Mouse (Mus musculus): ENCODE data around the gene Vav3. TPM values are rescaled to one million over a fixed set of nuclear protein-coding genes. Genes with fewer than 3 reads are reported as not detected.

Vav3 gene
- total and polyA plus RNA-seq, 3 experiments: 0.08 TPM; not detected in 2

DNA sequence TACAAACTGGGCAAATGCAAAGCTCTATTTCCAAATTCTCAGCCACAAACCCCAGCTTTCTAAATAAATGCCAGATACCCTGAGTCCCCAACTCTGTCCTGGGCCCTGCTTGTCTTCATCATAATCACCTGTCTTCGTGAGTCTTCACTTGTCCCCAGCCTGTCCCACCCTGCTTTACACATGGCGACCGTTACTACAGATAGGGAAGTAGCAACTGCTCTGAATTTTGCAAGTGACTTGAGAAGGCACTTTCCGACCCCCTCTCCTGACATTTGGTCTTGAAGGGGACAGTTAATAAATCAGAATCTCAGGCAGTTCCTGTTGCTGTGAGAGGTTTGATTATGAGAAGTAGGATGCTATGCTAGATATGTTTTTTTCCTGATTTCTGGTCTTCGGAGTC, 13.4 kb downstream of the Vav3 start:
- Histone ChIP-seq H3K79me2 (replicated peaks; ENCODE audit: control insufficient read depth, extremely low read depth, insufficient read depth, poor library complexity, severe bottlenecking) (no peaks in the 10 kb centered on the region), H3K9me3 (replicated peaks; ENCODE audit: low read length) (no peaks in the 10 kb centered on the region), H3K36me3 (replicated peaks in 1 of 2; ENCODE audit: control insufficient read depth in 1 of 2, insufficient read depth in 1 of 2, low read length in 1 of 2) (no peaks in the 10 kb centered on the region), H3K9ac (ENCODE audit: insufficient read depth, low read depth) (no peak overlapping the region), H3K4me1 (ENCODE audit: control insufficient read depth in 1 of 2, insufficient read depth in 2 of 2) (peaks cover 0 to 3% of the 10 kb centered on the region in 2 experiments; a peak in 1 of 4 replicates), H3K27ac (ENCODE audit: insufficient read depth, low read depth) (no peak overlapping the region), H3K4me3 (replicated peaks in 1 of 3; ENCODE audit: low read depth in 2 of 3, low read length in 2 of 3, poor library complexity in 1 of 3) (no peak overlapping the region), H3K4me2 (ENCODE audit: insufficient read depth, low read depth, poor library complexity, severe bottlenecking) (no peak overlapping the region), H3K27me3 (replicated peaks) (no peaks in the 10 kb centered on the region)
- DNase-seq (ENCODE audit: extremely low read depth): no peak
- in situ Hi-C loops (cut with MboI; ENCODE audit: low pct_ligation_motif_present, low pct_unique_long_range_greater_than_20kb, low sequenced_read_pairs) (no loop called here), dilution Hi-C loops (cut with MboI; ENCODE audit: extremely low pct_ligation_motif_present, extremely low pct_unique_long_range_greater_than_20kb, low sequenced_read_pairs) (no loop called here)
- TF ChIP-seq NELFE (IDR thresholded peaks at IDR 0.05; ENCODE audit: low read depth, low read length): no peak
- no peak for TF ChIP-seq ZMIZ1 (IDR thresholded peaks at IDR 0.05; ENCODE audit: low read depth, low read length)
- TF ChIP-seq CTCF (conservative IDR thresholded peaks at IDR 0.05 in 1 of 2, IDR thresholded peaks at IDR 0.05 in 1 of 2; ENCODE audit: low read depth in 2 of 2, low read length in 2 of 2): no peak
- no peak for TF ChIP-seq MEF2A (IDR thresholded peaks at IDR 0.05; ENCODE audit: borderline replicate concordance, low read depth, low read length)
- no peak for TF ChIP-seq CHD1 (IDR thresholded peaks at IDR 0.05; ENCODE audit: low read depth, low read length)
- no peak for TF ChIP-seq JUN (IDR thresholded peaks at IDR 0.05; ENCODE audit: insufficient read depth, low read depth, low read length)
- TF ChIP-seq EP300 (IDR thresholded peaks at IDR 0.05; ENCODE audit: low read length): no peak
- no peak for TF ChIP-seq CHD2 (IDR thresholded peaks at IDR 0.05; ENCODE audit: low read length)
- TF ChIP-seq HCFC1 (IDR thresholded peaks at IDR 0.05; ENCODE audit: low read depth, low read length): no peak
- no peak for TF ChIP-seq MAX (IDR thresholded peaks at IDR 0.05; ENCODE audit: low read length)

DNA sequence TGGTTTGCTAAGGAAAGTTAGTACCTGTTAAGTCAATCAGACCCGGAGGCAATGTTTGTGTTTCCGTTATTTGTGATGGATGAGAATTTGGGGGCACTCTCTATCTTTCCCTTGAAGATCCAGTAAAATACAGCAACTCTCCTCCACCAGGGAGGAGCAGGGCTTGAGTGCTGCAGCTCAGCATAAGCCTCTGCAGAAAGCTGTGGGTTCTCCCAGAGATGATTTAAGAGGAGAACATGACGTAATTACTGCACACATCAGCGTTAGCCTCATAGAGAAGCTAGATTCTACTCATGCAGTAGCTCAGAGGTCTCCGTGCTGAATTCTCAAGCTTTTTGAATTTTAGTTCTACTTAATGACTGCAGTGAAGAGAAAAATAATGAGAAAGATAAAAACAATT, 14.7 kb downstream of the Vav3 start:
- dilution Hi-C loops (cut with MboI; ENCODE audit: extremely low pct_ligation_motif_present, extremely low pct_unique_long_range_greater_than_20kb, low sequenced_read_pairs): no loop called here
- TF ChIP-seq USF1 (IDR thresholded peaks at IDR 0.05; ENCODE audit: low read depth, low read length) (no peak), TCF12 (IDR thresholded peaks at IDR 0.05; ENCODE audit: low read depth, low read length) (no peak)
- peaks cover 0 to 3% of the 10 kb centered on the region in 2 experiments; a peak in 1 of 4 replicates for H3K4me1 ChIP-seq (ENCODE audit: control insufficient read depth in 1 of 2, insufficient read depth in 2 of 2)

DNA sequence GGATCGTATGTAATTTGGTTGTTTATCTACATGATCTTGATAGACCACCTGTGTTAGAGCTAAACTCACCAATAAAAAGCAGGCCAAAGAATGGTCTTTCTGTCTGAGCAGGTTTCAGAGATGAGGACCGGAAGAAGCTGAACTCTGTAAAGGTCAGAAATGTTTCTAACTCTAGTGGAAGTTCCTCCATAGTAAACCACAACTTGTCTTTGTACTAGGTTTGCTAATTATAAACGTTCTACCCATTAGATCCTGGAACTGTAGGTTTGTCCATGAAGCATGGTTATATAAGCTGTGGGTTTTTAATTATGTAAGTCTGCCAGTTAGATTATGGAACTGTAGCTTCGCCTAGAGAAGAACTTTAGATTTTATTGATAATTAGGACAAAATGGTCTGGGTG, 20.3 kb downstream of the Vav3 start:
- TF ChIP-seq ZNF384 (IDR thresholded peaks at IDR 0.05; ENCODE audit: low read depth, low read length) (no peak), TBP (conservative IDR thresholded peaks at IDR 0.05; ENCODE audit: low read depth, low read length) (no peak), MXI1 (IDR thresholded peaks at IDR 0.05; ENCODE audit: low read depth, low read length) (no peak)
- no peaks in the 10 kb centered on the region for H3K9me3 ChIP-seq (replicated peaks; ENCODE audit: low read length)
- dilution Hi-C loops (cut with MboI; ENCODE audit: extremely low pct_ligation_motif_present, extremely low pct_unique_long_range_greater_than_20kb, low sequenced_read_pairs) (no loop called here), in situ Hi-C loops (cut with MboI; ENCODE audit: low pct_ligation_motif_present, low pct_unique_long_range_greater_than_20kb, low sequenced_read_pairs) (no loop called here)
- no peaks in the 10 kb centered on the region for H3K36me3 ChIP-seq (replicated peaks in 1 of 2; ENCODE audit: control insufficient read depth in 1 of 2, insufficient read depth in 1 of 2, low read length in 1 of 2)
- DNase-seq (ENCODE audit: extremely low read depth): no peak
- no peak overlapping the region for H3K27ac ChIP-seq (ENCODE audit: insufficient read depth, low read depth)
- no peaks in the 10 kb centered on the region for H3K27me3 ChIP-seq (replicated peaks)
- H3K79me2 ChIP-seq (replicated peaks; ENCODE audit: control insufficient read depth, extremely low read depth, insufficient read depth, poor library complexity, severe bottlenecking): no peaks in the 10 kb centered on the region
- no peak overlapping the region for H3K4me3 ChIP-seq (replicated peaks in 1 of 3; ENCODE audit: low read depth in 2 of 3, low read length in 2 of 3, poor library complexity in 1 of 3)
- no peak overlapping the region for H3K9ac ChIP-seq (ENCODE audit: insufficient read depth, low read depth)
- no peaks in the 10 kb centered on the region for H3K4me1 ChIP-seq (ENCODE audit: control insufficient read depth in 1 of 2, insufficient read depth in 2 of 2)
- no peak overlapping the region for H3K4me2 ChIP-seq (ENCODE audit: insufficient read depth, low read depth, poor library complexity, severe bottlenecking)

More for the DNA sequence above, 14.7 kb downstream of the Vav3 start:
- Histone ChIP-seq H3K4me2 (ENCODE audit: insufficient read depth, low read depth, poor library complexity, severe bottlenecking) (no peak overlapping the region), H3K9ac (ENCODE audit: insufficient read depth, low read depth) (no peak overlapping the region), H3K27ac (ENCODE audit: insufficient read depth, low read depth) (no peak overlapping the region), H3K4me3 (replicated peaks in 1 of 3; ENCODE audit: low read depth in 2 of 3, low read length in 2 of 3, poor library complexity in 1 of 3) (no peak overlapping the region), H3K27me3 (replicated peaks) (no peaks in the 10 kb centered on the region), H3K36me3 (replicated peaks in 1 of 2; ENCODE audit: control insufficient read depth in 1 of 2, insufficient read depth in 1 of 2, low read length in 1 of 2) (no peaks in the 10 kb centered on the region), H3K79me2 (replicated peaks; ENCODE audit: control insufficient read depth, extremely low read depth, insufficient read depth, poor library complexity, severe bottlenecking) (no peaks in the 10 kb centered on the region), H3K9me3 (replicated peaks; ENCODE audit: low read length) (no peaks in the 10 kb centered on the region)
- in situ Hi-C loops (cut with MboI; ENCODE audit: low pct_ligation_motif_present, low pct_unique_long_range_greater_than_20kb, low sequenced_read_pairs): no loop called here
- DNase-seq (ENCODE audit: extremely low read depth): no peak
